Mouse (Mus musculus) liver, embryonic 16.5 days (tissue): ENCODE data around the gene Adamts5. TPM values are rescaled to one million over a fixed set of nuclear protein-coding genes. Genes with fewer than 3 reads are reported as not detected.

ENCODE experiments used
- ATAC-seq: fragments of 200-750 bp; cut with Nextera tagmentation; 2 replicates; pipeline ENCODE4 v1.8.0; 2017; ENCODE audit warnings: low read depth, mild to moderate bottlenecking, moderate number of reproducible peaks, moderate library complexity
- H3K27ac ChIP-seq: fragments of 300-500 bp; sonication (generic); 2 replicates; pipeline ENCODE4 v1.5.1; 2014; ENCODE audit warnings: mild to moderate bottlenecking, low read length
- H3K27me3 ChIP-seq: fragments of 300-500 bp; sonication (generic); 2 replicates; pipeline ENCODE4 v1.6.1; 2014; ENCODE audit warnings: low read depth, low read length, mixed read lengths; ENCODE audit not compliant: control insufficient read depth, insufficient read depth
- H3K36me3 ChIP-seq: fragments of 300-500 bp; sonication (generic); 2 replicates; pipeline ENCODE4 v1.6.1; 2014; ENCODE audit warnings: mild to moderate bottlenecking; ENCODE audit not compliant: control insufficient read depth, insufficient read depth
- H3K4me1 ChIP-seq: fragments of 300-500 bp; sonication (generic); 2 replicates; pipeline ENCODE4 v1.6.1; 2014; ENCODE audit warnings: low read depth, low read length, mixed read lengths; ENCODE audit not compliant: control insufficient read depth
- H3K4me2 ChIP-seq: fragments of 300-500 bp; sonication (generic); 2 replicates; pipeline ENCODE4 v1.6.1; 2014; ENCODE audit warnings: low read depth, low read length, mixed read lengths
- H3K4me3 ChIP-seq: fragments of 300-500 bp; sonication (generic); 2 replicates; pipeline ENCODE4 v1.5.1; 2014; ENCODE audit warnings: low read depth, mild to moderate bottlenecking, low read length
- H3K9ac ChIP-seq: fragments of 300-500 bp; sonication (generic); 2 replicates; pipeline ENCODE4 v1.6.1; 2014; ENCODE audit warnings: low read depth, low read length
- H3K9me3 ChIP-seq: fragments of 300-500 bp; sonication (generic); replicated peaks from 2 replicates; pipeline ENCODE4 v1.6.1; 2016; ENCODE audit warnings: low read length; ENCODE audit not compliant: control insufficient read depth
- WGBS: fragments of 180-500 bp; shearing (Covaris S2); extraction: QIAGEN DNeasy Blood & Tissue Kit; methylation state at CpG from one replicate; pipeline ENCODE4 v1.1.7; 2014; ENCODE audit not compliant: insufficient replicate concordance; 5-methylcytosine and 5-hydroxymethylcytosine counted together
- polyA plus RNA-seq: library from polyadenylated mRNA; unstranded; fragments of >200 nt; fragmentation: Nextera tagmentation; extraction: Ambion mirVana; gene quantifications from 2 replicates; pipeline ENCODE4 v1.2.1, GENCODE M21; 2015

The Adamts5 gene
- polyA plus RNA-seq, 1 experiment from 2014 or later, result 0.51 TPM

DNA sequence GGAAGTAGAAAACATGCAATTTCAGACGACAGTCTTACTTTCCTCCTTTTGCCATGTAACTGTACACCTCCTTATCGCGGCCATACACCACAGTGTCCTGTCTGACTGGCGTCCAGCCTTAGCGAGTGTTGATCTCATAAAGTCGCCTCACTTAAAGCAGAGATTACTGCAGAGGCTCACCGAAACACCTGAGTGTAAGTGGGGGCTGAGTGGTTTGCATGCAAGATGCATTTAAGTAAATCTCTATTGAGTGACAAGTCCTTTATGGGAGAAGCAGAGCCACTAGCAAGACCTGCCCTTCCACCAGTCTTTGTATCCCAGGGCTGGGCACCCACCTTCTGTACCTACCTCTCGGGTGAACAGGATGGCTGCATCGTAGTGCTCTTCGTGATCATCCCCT lies 2.8 kb downstream of the Adamts5 start:
- Histone ChIP-seq H3K4me1 (no peaks in the 10 kb centered on the region; the same call in 1 of the 2 replicates), H3K36me3 (no peaks in the 10 kb centered on the region), H3K27me3 (peaks cover 37% of the 10 kb centered on the region), H3K4me2 (no peak overlapping the region), H3K9me3 (no peaks in the 10 kb centered on the region), H3K4me3 (no peak overlapping the region), H3K27ac (no peak overlapping the region), H3K9ac (no peak overlapping the region)
- ATAC-seq, result no peak
- whole genome bisulfite sequencing, result 61% methylated on average over 10 of the region's 10 CpGs

DNA sequence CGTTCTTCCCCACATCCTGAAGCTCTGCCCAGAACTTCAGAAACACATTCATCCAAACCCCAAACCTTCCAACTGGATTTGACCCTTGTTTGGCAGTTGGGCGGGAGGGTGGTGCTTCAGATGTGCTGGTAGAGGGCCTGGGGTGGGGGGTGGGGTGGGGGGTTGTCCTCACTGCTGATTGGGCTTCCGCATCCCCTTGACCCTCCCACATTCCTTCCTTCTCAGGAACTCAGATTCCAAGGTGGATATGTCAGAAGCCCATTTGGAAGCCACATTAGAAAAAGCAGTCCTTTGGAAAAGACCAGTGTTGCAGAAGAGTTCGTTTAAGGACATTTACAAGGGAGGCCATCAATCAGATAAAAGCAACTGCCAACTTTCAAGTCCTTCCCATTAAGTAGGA lies 3.2 kb downstream of the Adamts5 start:
- H3K4me1 ChIP-seq, result no peaks in the 10 kb centered on the region; the same call in 1 of the 2 replicates
- no peak for ATAC-seq
- no peaks in the 10 kb centered on the region for H3K36me3 ChIP-seq
- H3K4me2 ChIP-seq, result no peak overlapping the region
- H3K9me3 ChIP-seq, result no peaks in the 10 kb centered on the region
- WGBS, result 50% methylated on average over 4 of the region's 4 CpGs
- H3K27ac ChIP-seq, result no peak overlapping the region
- H3K4me3 ChIP-seq, result no peak overlapping the region
- H3K9ac ChIP-seq, result no peak overlapping the region
- peaks cover 37% of the 10 kb centered on the region for H3K27me3 ChIP-seq

DNA sequence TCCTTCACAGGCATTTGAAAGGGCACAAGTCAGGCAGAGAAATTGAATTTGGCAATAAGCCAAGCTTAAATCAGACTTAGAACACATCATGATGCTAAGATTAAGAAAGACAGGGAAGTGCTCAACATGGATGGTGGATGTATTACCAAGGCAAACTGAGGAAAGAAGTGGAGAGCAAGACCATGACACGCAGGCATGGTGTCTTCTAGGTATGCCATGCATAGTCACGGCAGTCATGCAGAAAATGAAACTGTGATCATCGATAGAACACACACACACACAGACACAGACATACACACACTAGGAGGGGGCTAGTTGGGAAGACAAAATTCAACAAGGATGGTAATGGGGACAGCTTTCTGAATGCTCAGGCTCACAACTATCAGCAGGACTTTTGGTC lies 3.8 kb downstream of the Adamts5 start:
- WGBS, result 66% methylated on average over 3 of the region's 3 CpGs
- no peak overlapping the region for H3K4me3 ChIP-seq
- no peaks in the 10 kb centered on the region; the same call in 1 of the 2 replicates for H3K4me1 ChIP-seq
- no peak overlapping the region for H3K27ac ChIP-seq
- ATAC-seq, result no peak
- H3K9me3 ChIP-seq, result no peaks in the 10 kb centered on the region
- no peak overlapping the region for H3K9ac ChIP-seq
- H3K4me2 ChIP-seq, result no peak overlapping the region
- H3K36me3 ChIP-seq, result no peaks in the 10 kb centered on the region
- peaks cover 37% of the 10 kb centered on the region for H3K27me3 ChIP-seq

DNA sequence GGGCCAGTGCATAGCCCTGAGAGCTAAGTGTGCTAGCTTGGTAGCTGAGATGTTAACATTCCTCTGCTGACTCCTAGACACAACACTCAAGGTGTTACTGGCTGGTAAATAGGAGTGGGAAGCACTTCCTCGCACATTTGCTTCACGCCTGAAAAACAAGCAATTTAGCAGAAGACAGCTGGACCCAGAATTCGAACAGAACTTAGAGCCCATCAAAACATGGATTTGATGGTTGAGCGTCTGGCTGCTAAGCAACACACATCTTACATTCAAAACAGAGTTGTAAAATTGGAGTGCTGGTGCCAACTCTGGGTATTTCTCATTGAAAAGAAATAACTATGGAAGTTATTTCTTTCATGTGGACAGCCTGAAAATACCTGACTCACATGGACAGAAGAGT lies 5.7 kb downstream of the Adamts5 start:
- no peak overlapping the region for H3K9ac ChIP-seq
- no peaks in the 10 kb centered on the region for H3K9me3 ChIP-seq
- no peak for ATAC-seq
- H3K27me3 ChIP-seq, result peaks cover 24% of the 10 kb centered on the region
- no peak overlapping the region for H3K4me2 ChIP-seq
- H3K4me1 ChIP-seq, result no peaks in the 10 kb centered on the region
- WGBS, result 61% methylated on average over 4 of the region's 4 CpGs
- no peak overlapping the region for H3K4me3 ChIP-seq
- H3K36me3 ChIP-seq, result no peaks in the 10 kb centered on the region
- H3K27ac ChIP-seq, result no peak overlapping the region

DNA sequence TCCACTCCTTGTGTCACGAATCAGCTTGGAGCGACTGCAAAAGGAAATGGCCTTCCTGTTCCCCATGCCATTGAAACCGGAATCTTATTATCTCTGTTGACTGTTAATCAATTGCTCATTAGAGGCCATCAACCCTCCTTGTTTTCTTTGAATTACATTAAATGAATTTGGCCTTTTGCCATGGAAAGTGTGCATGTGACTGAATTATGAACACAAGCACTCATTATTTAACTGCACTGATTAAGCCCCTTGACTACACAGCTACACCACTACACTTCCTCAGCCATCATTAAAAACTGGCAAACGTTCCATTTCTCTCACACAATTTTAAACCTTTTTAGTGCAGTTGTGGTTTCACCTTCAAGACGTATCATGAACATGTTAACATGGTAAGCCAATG lies 11.8 kb downstream of the Adamts5 start:
- H3K9ac ChIP-seq, result no peak overlapping the region
- no peaks in the 10 kb centered on the region for H3K27me3 ChIP-seq
- no peaks in the 10 kb centered on the region for H3K9me3 ChIP-seq
- H3K36me3 ChIP-seq, result no peaks in the 10 kb centered on the region
- no peak overlapping the region for H3K4me3 ChIP-seq
- no peak for ATAC-seq
- no peak overlapping the region for H3K27ac ChIP-seq
- 42% methylated on average over 5 of the region's 5 CpGs for WGBS
- H3K4me2 ChIP-seq, result no peak overlapping the region
- H3K4me1 ChIP-seq, result no peaks in the 10 kb centered on the region

DNA sequence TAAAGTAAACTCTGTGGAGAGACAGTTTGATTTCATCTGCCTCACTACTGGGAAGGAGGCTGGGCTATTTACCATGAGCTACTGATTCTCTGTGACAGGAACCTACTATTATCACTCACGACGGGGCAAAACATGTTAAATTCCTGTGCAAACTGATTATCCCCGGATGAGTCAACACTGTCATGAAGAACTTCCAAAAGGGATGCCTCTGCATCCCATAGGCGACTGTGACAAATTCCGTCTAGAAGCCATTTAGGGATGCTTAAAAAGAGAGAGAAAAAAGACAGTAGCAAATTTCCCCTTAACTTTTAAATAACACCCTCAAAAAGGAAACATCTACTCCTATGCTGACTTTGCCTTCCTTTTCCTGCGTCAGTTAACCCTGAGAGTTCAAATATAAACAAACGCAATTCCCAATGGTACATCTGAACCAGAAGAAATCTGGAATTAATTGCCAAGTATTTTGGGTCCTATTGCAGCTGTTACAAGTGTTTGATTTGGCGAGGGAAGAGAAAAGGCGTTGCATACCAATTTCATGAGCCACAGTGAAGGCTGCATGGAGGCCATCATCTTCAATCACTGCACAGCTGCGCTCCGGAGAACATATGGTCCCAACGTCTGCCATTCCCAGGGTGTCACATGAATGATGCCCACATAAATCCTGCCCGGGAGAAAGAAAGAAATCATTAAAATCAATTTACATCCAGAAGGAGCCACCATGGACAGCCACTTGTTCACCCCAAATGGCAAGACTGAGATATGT lies 14.2 kb downstream of the Adamts5 start:
- WGBS, result 67% methylated on average over 13 of the region's 13 CpGs

DNA sequence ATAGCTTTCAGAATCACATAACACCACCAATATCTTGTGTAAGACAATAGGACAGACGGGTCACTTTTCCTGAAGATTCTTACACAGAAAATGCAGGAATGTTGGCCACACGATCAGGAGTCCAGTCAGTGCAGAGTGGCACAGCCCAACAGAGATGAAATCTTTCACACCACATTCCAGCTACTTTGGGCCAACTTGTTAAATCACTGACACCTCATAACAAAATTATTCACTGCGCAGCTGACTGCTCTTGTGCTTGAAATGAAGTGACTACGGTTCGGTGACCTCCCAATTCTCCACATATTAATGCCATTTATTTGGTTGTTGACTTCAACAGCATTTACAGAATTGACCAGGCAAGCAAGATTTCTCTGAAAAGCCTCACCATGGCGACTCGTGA lies 22.6 kb downstream of the Adamts5 start:
- Histone ChIP-seq H3K4me1 (no peaks in the 10 kb centered on the region), H3K27me3 (no peaks in the 10 kb centered on the region), H3K9ac (no peak overlapping the region), H3K27ac (no peak overlapping the region), H3K4me2 (no peak overlapping the region), H3K9me3 (no peaks in the 10 kb centered on the region), H3K36me3 (no peaks in the 10 kb centered on the region), H3K4me3 (no peak overlapping the region)
- no peak for ATAC-seq
- 69% methylated on average over 7 of the region's 7 CpGs for WGBS

More for the DNA sequence above, 14.2 kb downstream of the Adamts5 start:
- Histone ChIP-seq H3K9me3 (no peaks in the 10 kb centered on the region), H3K27me3 (no peaks in the 10 kb centered on the region), H3K27ac (no peak overlapping the region), H3K4me3 (no peak overlapping the region), H3K9ac (no peak overlapping the region), H3K4me2 (no peak overlapping the region), H3K36me3 (no peaks in the 10 kb centered on the region), H3K4me1 (no peaks in the 10 kb centered on the region)
- ATAC-seq, result no peak

DNA sequence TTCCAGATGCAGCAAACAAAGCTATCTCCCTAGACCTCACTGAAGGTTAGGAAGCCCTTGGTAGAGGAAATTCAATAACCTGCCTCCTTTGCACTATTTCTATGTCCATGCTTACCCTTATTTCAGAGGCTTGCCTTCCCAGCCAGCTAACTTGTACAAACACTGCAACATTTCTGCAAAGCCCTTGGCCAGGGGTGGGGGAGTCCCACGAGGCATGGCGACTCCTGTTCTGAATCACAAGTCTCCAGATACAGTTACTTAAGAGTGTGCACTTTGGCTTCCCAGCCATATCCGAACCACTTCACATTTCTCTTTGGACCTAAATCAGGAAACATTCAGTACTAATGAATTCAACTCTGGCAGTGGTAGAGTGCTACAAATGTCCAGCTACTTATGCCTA lies 27.5 kb downstream of the Adamts5 start:
- no peaks in the 10 kb centered on the region for H3K36me3 ChIP-seq
- WGBS, result 69% methylated on average over 3 of the region's 3 CpGs

DNA sequence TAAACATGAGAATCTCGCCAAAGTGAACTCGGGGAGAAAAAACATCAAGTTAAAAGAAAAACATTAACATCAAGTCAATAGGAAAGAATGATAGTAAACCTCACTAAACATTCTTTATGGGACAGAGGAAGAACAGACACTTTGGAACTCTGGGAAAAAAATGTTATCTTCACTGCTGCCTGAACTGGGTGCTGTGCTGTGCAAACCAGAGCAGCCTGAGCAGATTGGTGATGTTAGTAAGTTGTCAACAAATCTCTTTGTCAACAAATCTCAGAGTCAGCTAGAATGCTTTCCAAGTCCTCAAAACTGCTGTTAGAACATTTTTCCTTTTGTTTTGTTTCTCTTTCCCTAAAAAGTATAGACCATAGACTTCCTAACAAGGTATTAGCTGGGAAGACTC lies 29.7 kb downstream of the Adamts5 start:
- no peak overlapping the region for H3K4me2 ChIP-seq
- 47% methylated on average over 2 of the region's 2 CpGs for WGBS
- H3K27ac ChIP-seq, result no peak overlapping the region
- no peak overlapping the region for H3K4me3 ChIP-seq
- ATAC-seq, result no peak
- no peaks in the 10 kb centered on the region for H3K4me1 ChIP-seq
- H3K9me3 ChIP-seq, result no peaks in the 10 kb centered on the region
- no peaks in the 10 kb centered on the region for H3K27me3 ChIP-seq
- no peak overlapping the region for H3K9ac ChIP-seq
- no peaks in the 10 kb centered on the region for H3K36me3 ChIP-seq

More for the DNA sequence above, 27.5 kb downstream of the Adamts5 start:
- no peaks in the 10 kb centered on the region for H3K27me3 ChIP-seq
- no peaks in the 10 kb centered on the region for H3K9me3 ChIP-seq
- H3K4me3 ChIP-seq, result no peak overlapping the region
- H3K9ac ChIP-seq, result no peak overlapping the region
- no peaks in the 10 kb centered on the region for H3K4me1 ChIP-seq
- H3K4me2 ChIP-seq, result no peak overlapping the region
- no peak overlapping the region for H3K27ac ChIP-seq
- no peak for ATAC-seq
